Mouse (Mus musculus) ES-Bruce4 (cell line): ENCODE results near the gene Pde4d. TPM values are rescaled to one million over a fixed set of nuclear protein-coding genes. Genes with fewer than 3 reads are reported as not detected.
"Not testable (repeated sequence)": the region's sequence is repeated elsewhere in the genome, so short reads cannot be mapped to it uniquely, and the experiment has no call there.

Source experiments
- H3K27ac ChIP-seq: 2 replicates; pipeline ENCODE4 v1.5.1; 2012; ENCODE audit warnings: low read length, inconsistent platforms; ENCODE audit not compliant: insufficient read depth
- H3K27me3 ChIP-seq: 2 replicates; pipeline ENCODE4 v1.6.1; 2012; ENCODE audit warnings: mild to moderate bottlenecking, low read length, inconsistent platforms; ENCODE audit not compliant: control insufficient read depth, poor library complexity, insufficient read depth, severe bottlenecking
- H3K36me3 ChIP-seq: 2 replicates; pipeline ENCODE4 v1.6.1; 2012; ENCODE audit warnings: inconsistent platforms, mild to moderate bottlenecking, low read length, moderate library complexity; ENCODE audit not compliant: control insufficient read depth, poor library complexity, insufficient read depth, severe bottlenecking
- H3K4me1 ChIP-seq: one replicate; pipeline ENCODE4 v1.8.1; 2011; ENCODE audit warnings: low read length; ENCODE audit not compliant: control insufficient read depth, insufficient read depth
- H3K4me3 ChIP-seq: 2 replicates; pipeline ENCODE4 v1.5.1; 2011; ENCODE audit warnings: low read depth, mild to moderate bottlenecking, low read length
- H3K9ac ChIP-seq: 2 replicates; pipeline ENCODE4 v1.6.1; 2012; ENCODE audit warnings: low read depth, mild to moderate bottlenecking, inconsistent platforms; ENCODE audit not compliant: poor library complexity, severe bottlenecking
- H3K9me3 ChIP-seq: replicated peaks from 2 replicates; pipeline ENCODE4 v1.6.1; 2012; ENCODE audit warnings: mild to moderate bottlenecking, low read length, inconsistent platforms; ENCODE audit not compliant: control insufficient read depth, poor library complexity, insufficient read depth, severe bottlenecking
- CTCF ChIP-seq: IDR thresholded peaks from one replicate; pipeline ENCODE4 v1.8.1; 2011; ENCODE audit warnings: low read depth, low read length
- EP300 ChIP-seq: IDR thresholded peaks from 2 replicates; pipeline ENCODE4 v1.6.1; 2011; ENCODE audit warnings: low read depth, low read length; ENCODE audit not compliant: insufficient read depth
- POLR2A ChIP-seq: IDR thresholded peaks from one replicate; pipeline ENCODE4 v1.8.1; 2011; ENCODE audit warnings: low read length; ENCODE audit not compliant: insufficient read depth
- polyA plus RNA-seq: library from polyadenylated mRNA; stranded (reverse); fragments of >200 nt; gene quantifications from 2 replicates; pipeline ENCODE4 v1.2.4, GENCODE M21; 2011; ENCODE audit warnings: low read depth; ENCODE audit not compliant: missing spikeins, insufficient read depth, insufficient read length

The Pde4d gene
- polyA plus RNA-seq, 1 experiment = 5.0 TPM

GRCm38 (mm10) chr13:108769465-108770056 lies 319.8 kb downstream of the Pde4d start:
- Histone ChIP-seq H3K27me3 (no peaks in the 10 kb centered on the region), H3K4me1 (no peaks in the 10 kb centered on the region)
- TF ChIP-seq EP300 (no peak), POLR2A (no peak)

GRCm38 (mm10) chr13:108772386-108772785 lies 322.6 kb downstream of the Pde4d start:
- no peaks in the 10 kb centered on the region for H3K4me1 ChIP-seq
- no peak overlapping the region for H3K9ac ChIP-seq
- no peak for TF ChIP-seq POLR2A
- TF ChIP-seq EP300 = no peak
- no peak for TF ChIP-seq CTCF
- H3K9me3 ChIP-seq = no peaks in the 10 kb centered on the region
- H3K36me3 ChIP-seq = no peaks in the 10 kb centered on the region
- H3K4me3 ChIP-seq = no peak overlapping the region
- H3K27me3 ChIP-seq = no peaks in the 10 kb centered on the region
- no peak overlapping the region for H3K27ac ChIP-seq

More at GRCm38 (mm10) chr13:108769465-108770056, 319.8 kb downstream of the Pde4d start:
- Histone ChIP-seq H3K36me3 (no peaks in the 10 kb centered on the region), H3K27ac (no peak overlapping the region), H3K9me3 (no peaks in the 10 kb centered on the region), H3K9ac (no peak overlapping the region), H3K4me3 (no peak overlapping the region)

DNA sequence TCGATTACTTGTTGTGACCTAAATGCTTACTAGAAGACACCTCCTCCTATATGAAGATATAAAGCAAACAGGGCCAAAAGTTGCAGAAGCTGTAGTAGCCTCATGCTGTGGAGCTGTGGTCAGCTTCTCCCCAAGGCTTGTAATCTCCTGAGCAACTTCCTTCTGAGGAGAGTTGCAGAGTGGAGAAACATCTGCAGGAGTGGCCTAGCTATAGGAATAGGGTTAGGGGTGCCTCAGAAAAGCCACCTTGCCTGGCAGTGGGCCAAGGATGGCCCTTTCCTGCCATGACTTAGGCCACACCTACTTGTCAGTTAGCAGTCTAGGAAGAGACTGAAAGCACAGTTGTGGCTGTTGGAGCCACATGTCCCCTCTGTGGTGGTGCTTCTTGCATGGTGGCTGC lies 325.2 kb downstream of the Pde4d start:
- Histone ChIP-seq H3K9ac (no peak overlapping the region), H3K4me3 (no peak overlapping the region), H3K27ac (no peak overlapping the region), H3K36me3 (no peaks in the 10 kb centered on the region), H3K27me3 (no peaks in the 10 kb centered on the region), H3K9me3 (no peaks in the 10 kb centered on the region), H3K4me1 (no peaks in the 10 kb centered on the region)
- no peak for TF ChIP-seq CTCF
- TF ChIP-seq EP300 = no peak
- no peak for TF ChIP-seq POLR2A

DNA sequence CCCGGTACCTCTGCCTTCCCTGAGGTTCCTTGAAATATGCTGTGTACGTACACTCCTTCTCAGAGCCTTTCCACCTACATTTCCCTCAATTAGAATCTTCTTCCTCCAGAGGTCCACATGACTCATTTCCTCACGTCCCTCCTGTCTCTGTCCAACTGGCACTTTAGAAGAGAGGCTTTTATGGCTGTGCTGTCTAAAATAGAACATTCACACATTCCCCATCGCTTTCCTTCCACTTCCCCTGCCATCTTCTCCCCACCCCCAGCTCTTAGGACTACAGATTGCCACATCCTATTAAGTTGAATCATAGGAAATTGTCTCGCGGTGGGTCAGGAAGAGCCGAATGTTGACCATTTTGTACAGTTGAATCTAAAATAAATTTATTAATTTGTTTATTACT lies 326.1 kb downstream of the Pde4d start:
- TF ChIP-seq POLR2A = no peak
- no peak for TF ChIP-seq EP300
- no peak for TF ChIP-seq CTCF
- no peaks in the 10 kb centered on the region for H3K36me3 ChIP-seq
- no peaks in the 10 kb centered on the region for H3K4me1 ChIP-seq
- H3K27me3 ChIP-seq = no peaks in the 10 kb centered on the region
- H3K9ac ChIP-seq = no peak overlapping the region
- H3K27ac ChIP-seq = no peak overlapping the region
- no peak overlapping the region for H3K4me3 ChIP-seq
- no peaks in the 10 kb centered on the region for H3K9me3 ChIP-seq

GRCm38 (mm10) chr13:108797620-108798019 lies 347.9 kb downstream of the Pde4d start:
- not testable (repeated sequence) for H3K9me3 ChIP-seq, H3K27me3 ChIP-seq, H3K27ac ChIP-seq, H3K9ac ChIP-seq, H3K4me3 ChIP-seq, H3K36me3 ChIP-seq, H3K4me1 ChIP-seq
- TF ChIP-seq CTCF = peak; percentile 59

GRCm38 (mm10) chr13:108809191-108809590 lies 359.4 kb downstream of the Pde4d start:
- TF ChIP-seq CTCF (no peak), EP300 (no peak), POLR2A (no peak)
- Histone ChIP-seq H3K4me1 (no peaks in the 10 kb centered on the region), H3K4me3 (no peak overlapping the region), H3K27me3 (no peaks in the 10 kb centered on the region), H3K27ac (no peak overlapping the region), H3K9me3 (no peaks in the 10 kb centered on the region), H3K36me3 (no peaks in the 10 kb centered on the region), H3K9ac (no peak overlapping the region)
